Mouse (Mus musculus) C2C12 (cell line): ENCODE data around the gene Acod1.

Experiments used
- CTCF ChIP-seq: IDR thresholded peaks from one replicate; pipeline ENCODE4 v1.5.1; 2011; ENCODE audit not compliant: control insufficient read depth, insufficient read depth, insufficient read length
- FOSL1 ChIP-seq: IDR thresholded peaks from one replicate; pipeline ENCODE4 v1.8.0; 2011; ENCODE audit warnings: mild to moderate bottlenecking, low read length; ENCODE audit not compliant: poor library complexity, insufficient read depth, severe bottlenecking
- MAX ChIP-seq: IDR thresholded peaks from one replicate; pipeline ENCODE4 v1.6.1; 2011; ENCODE audit warnings: mild to moderate bottlenecking, control low read depth
- MYOD1 ChIP-seq: IDR thresholded peaks from one replicate; pipeline ENCODE4 v1.6.1; 2011; ENCODE audit warnings: low read depth; ENCODE audit not compliant: control insufficient read depth, insufficient read length
- USF1 ChIP-seq: IDR thresholded peaks from one replicate; pipeline ENCODE4 v1.6.1; 2011; ENCODE audit warnings: low read depth, mild to moderate bottlenecking, control low read depth, moderate library complexity

DNA sequence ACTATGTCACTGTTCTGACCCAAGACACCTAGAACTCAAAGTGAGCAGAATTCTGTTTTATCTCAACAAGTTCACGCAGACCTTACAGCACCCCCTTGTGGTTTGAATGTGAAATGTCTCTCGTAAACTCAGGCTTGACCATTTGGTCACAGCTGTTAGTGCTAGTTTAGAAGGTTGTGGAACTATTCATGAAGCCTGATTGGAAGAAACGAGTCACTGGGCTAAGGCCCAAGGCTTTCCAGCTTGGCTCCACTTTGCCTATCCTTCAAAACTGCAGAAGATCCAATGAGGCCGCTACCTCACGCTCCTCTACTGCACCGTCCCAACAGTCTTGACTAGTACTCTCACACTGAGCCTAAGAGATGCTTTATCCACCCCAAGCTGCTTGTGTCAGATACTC lies 41.8 kb downstream of the Acod1 start:
- TF ChIP-seq CTCF: no peak
- no peak for TF ChIP-seq MAX
- no peak for TF ChIP-seq USF1
- no peak for TF ChIP-seq MYOD1
- no peak for TF ChIP-seq FOSL1
